Mouse (Mus musculus): ENCODE measurements around the gene Pcgf1.

DNA sequence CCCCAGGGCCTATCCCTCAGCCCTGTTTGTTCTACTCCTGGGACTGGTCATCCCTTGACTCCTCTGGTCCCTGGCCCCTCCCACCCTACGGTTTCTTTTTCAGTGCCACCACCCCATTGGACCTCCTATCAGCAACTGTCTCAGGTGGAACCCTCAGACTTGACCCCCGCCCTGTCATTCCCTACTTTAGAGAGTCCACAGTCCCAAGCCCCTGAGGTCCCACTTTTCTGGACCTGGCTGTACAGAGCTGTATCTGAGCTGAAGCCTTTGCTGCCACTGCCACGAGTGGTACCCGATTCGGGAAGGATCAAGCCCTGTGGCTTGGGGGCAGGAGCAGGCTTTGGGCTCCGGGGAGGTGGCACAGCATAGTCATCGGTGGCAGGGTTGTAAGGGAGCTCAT, 46.6 kb upstream of the Pcgf1 start:
- TF ChIP-seq GATA1 (IDR thresholded peaks at IDR 0.05; ENCODE audit: borderline replicate concordance, low read length) (no peak), FLI1 (IDR thresholded peaks at IDR 0.05; ENCODE audit: low read length) (no peak)
